Mouse (Mus musculus): ENCODE results near the gene Ppp4r1.

Gene Ppp4r1

GRCm38 (mm10) chr17:65884061-65884669 is 101.8 kb downstream of the Ppp4r1 start:
- TF ChIP-seq GATA4 (IDR thresholded peaks at IDR 0.05; ENCODE audit: insufficient replicate concordance, low read length): no peak

GRCm38 (mm10) chr17:65884691-65885397 is 102.5 kb downstream of the Ppp4r1 start:
- peak; percentile 24; the same call in 1 of the 2 replicates for TF ChIP-seq GATA4 (IDR thresholded peaks at IDR 0.05; ENCODE audit: insufficient replicate concordance, low read length)

GRCm38 (mm10) chr17:65885398-65885696 is 103.0 kb downstream of the Ppp4r1 start:
- TF ChIP-seq GATA4 (IDR thresholded peaks at IDR 0.05; ENCODE audit: insufficient replicate concordance, low read length): no peak

DNA sequence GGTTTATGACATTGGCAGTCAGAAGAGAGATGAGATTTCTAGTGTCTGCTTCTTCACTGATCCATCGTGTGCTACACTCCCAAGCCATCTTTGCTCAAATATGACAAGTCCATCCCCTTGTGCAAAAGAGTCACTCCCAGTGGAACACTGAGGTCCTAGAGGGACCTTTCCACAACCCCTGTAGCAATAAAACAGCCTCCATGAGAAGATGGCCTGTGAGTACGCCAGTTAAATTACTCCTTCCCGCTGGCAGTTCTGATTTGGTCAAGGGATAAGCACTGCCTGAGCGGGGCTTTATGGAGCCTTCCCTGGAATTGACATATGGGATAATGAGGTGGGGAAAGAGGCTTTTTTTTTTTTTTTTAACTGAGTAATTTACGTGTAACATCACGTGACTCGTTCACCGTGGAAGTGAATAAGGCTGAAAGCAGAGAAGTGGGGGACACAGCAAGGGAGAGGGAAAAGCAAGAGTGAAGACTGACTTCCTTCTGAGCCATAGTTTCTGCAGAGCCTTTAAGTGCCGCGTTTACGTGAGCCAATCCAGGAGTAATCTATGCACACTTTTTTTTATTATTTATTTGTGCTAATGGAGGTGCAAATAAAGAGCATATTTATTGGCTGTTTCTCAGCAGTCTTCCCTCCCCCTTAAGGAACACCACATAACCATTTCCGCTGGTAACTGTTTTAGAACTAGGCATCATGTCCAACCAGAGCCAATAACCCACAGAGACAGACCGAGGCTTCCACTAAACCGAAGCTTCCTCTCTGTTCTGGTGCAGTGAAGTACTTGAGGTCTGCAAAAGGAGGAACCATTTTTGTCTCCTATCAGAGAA is 103.5 kb downstream of the Ppp4r1 start, which contains the start of gene Ralbp1:
Gene Ralbp1 (minus strand): TSS at position 102 of the 833 bp plus-strand sequence.
- no peak for TF ChIP-seq GATA4 (IDR thresholded peaks at IDR 0.05; ENCODE audit: insufficient replicate concordance, low read length)

- no peak for TF ChIP-seq GATA4 (IDR thresholded peaks at IDR 0.05; ENCODE audit: insufficient replicate concordance, low read length)
Measured at GRCm38 (mm10) chr17:65886571-65886970, 104.2 kb downstream of the Ppp4r1 start.

GRCm38 (mm10) chr17:65889476-65889875 is 107.1 kb downstream of the Ppp4r1 start:
- no peak for TF ChIP-seq GATA4 (IDR thresholded peaks at IDR 0.05; ENCODE audit: insufficient replicate concordance, low read length)
